Mouse (Mus musculus): Measurements from ENCODE around the gene Hist1h4c. TPM values are rescaled to one million over a fixed set of nuclear protein-coding genes. Genes with fewer than 3 reads are reported as not detected.

The Hist1h4c gene
- total and polyA plus RNA-seq, 2 experiments = 0.95 to 190 TPM

DNA sequence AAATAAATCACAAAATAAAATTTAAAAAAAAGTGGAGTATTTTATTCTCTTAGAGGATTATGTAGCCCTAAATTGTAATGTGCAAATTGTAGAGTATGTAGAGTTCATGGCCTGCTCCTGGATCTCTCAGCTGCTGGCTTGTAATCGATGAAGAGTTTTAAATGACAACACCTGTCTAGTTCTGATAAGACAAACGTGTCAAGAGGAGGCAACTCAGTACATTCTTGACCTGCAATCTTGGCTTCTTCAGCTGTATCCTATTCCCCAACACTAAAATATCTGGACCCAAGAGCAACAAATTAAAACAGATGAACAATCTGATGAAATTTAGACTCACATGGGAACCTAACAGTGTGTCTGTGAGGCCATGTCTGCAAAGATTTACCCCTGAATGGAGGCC lies 8.8 kb downstream of the Hist1h4c start:
- TF ChIP-seq CTCF (IDR thresholded peaks at IDR 0.05; ENCODE audit: low read depth, low read length) (no peak), POLR2A (IDR thresholded peaks at IDR 0.05; ENCODE audit: extremely low read depth, insufficient read depth, low read length) (no peak)
- 60% methylated on average over 2 of the region's 2 CpGs for WGBS
- Histone ChIP-seq H3K4me1 (ENCODE audit: control insufficient read depth, insufficient read depth, low read length) (peaks cover 18% of the 10 kb centered on the region), H3K79me2 (ENCODE audit: control insufficient read depth, insufficient read depth, low read length) (peaks cover 13% of the 10 kb centered on the region), H3K4me3 (ENCODE audit: insufficient read depth, low read depth, low read length) (no peak overlapping the region), H3K27me3 (ENCODE audit: control insufficient read depth, insufficient read depth, low read length) (no peaks in the 10 kb centered on the region), H3K9ac (ENCODE audit: low read depth, low read length) (no peak overlapping the region), H3K27ac (replicated peaks; ENCODE audit: insufficient read depth, low read depth, low read length) (no peak overlapping the region), H3K36me3 (ENCODE audit: control insufficient read depth, insufficient read depth, low read length) (peaks cover 18% of the 10 kb centered on the region)
- no peak for DNase-seq (ENCODE audit: extremely low read depth, low read depth, low spot score)

GRCm38 (mm10) chr13:23688956-23689355 lies 9.3 kb downstream of the Hist1h4c start:
- Histone ChIP-seq H3K27ac (replicated peaks; ENCODE audit: insufficient read depth, low read depth, low read length) (no peak overlapping the region), H3K9ac (ENCODE audit: low read depth, low read length) (no peak overlapping the region), H3K27me3 (ENCODE audit: control insufficient read depth, insufficient read depth, low read length) (no peaks in the 10 kb centered on the region), H3K4me1 (ENCODE audit: control insufficient read depth, insufficient read depth, low read length) (peaks cover 18% of the 10 kb centered on the region), H3K36me3 (ENCODE audit: control insufficient read depth, insufficient read depth, low read length) (peaks cover 18% of the 10 kb centered on the region), H3K79me2 (ENCODE audit: control insufficient read depth, insufficient read depth, low read length) (peaks cover 13% of the 10 kb centered on the region), H3K4me3 (ENCODE audit: insufficient read depth, low read depth, low read length) (no peak overlapping the region)
- TF ChIP-seq POLR2A (IDR thresholded peaks at IDR 0.05; ENCODE audit: extremely low read depth, insufficient read depth, low read length) (no peak), CTCF (IDR thresholded peaks at IDR 0.05; ENCODE audit: low read depth, low read length) (no peak)
- DNase-seq (ENCODE audit: extremely low read depth, low read depth, low spot score) = no peak
- 95% methylated on average over 2 of the region's 2 CpGs for WGBS

GRCm38 (mm10) chr13:23687907-23688306 lies 10.3 kb downstream of the Hist1h4c start:
- no peaks in the 10 kb centered on the region for H3K27me3 ChIP-seq (ENCODE audit: control insufficient read depth, insufficient read depth, low read length)
- H3K4me3 ChIP-seq (ENCODE audit: insufficient read depth, low read depth, low read length) = no peak overlapping the region
- DNase-seq (ENCODE audit: extremely low read depth, low read depth, low spot score) = peak; percentile 91
- 33% methylated on average over 7 of the region's 7 CpGs for WGBS
- no peak for TF ChIP-seq CTCF (IDR thresholded peaks at IDR 0.05; ENCODE audit: low read depth, low read length)
- TF ChIP-seq POLR2A (IDR thresholded peaks at IDR 0.05; ENCODE audit: extremely low read depth, insufficient read depth, low read length) = no peak
- no peak overlapping the region for H3K9ac ChIP-seq (ENCODE audit: low read depth, low read length)
- H3K4me1 ChIP-seq (ENCODE audit: control insufficient read depth, insufficient read depth, low read length) = peaks cover 19% of the 10 kb centered on the region; the same call in 1 of the 2 replicates
- H3K36me3 ChIP-seq (ENCODE audit: control insufficient read depth, insufficient read depth, low read length) = peaks cover 10% of the 10 kb centered on the region
- H3K79me2 ChIP-seq (ENCODE audit: control insufficient read depth, insufficient read depth, low read length) = peaks cover 13% of the 10 kb centered on the region
- peak overlapping the region; percentile 73 for H3K27ac ChIP-seq (replicated peaks; ENCODE audit: insufficient read depth, low read depth, low read length)

DNA sequence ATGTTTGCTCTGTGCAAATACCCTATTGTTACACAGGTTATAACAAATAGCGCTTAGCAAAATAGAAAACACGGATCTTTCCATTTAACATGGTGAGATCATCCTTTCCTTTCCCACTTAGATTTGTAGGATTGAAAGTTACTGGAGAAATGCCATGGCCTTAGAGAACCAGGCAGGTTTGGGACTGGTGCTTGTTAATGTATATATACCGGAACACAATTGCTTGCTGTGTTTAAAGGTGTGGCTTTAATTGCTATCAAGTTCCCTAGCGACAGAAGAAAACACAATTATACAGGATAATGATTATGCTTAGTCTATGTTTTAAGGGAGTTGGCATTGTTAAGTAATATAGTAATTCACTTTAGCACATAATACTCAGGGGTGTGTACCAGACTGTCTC lies 11.1 kb downstream of the Hist1h4c start:
- peaks cover 7% of the 10 kb centered on the region for H3K36me3 ChIP-seq (ENCODE audit: control insufficient read depth, insufficient read depth, low read length)
- peaks cover 13% of the 10 kb centered on the region for H3K79me2 ChIP-seq (ENCODE audit: control insufficient read depth, insufficient read depth, low read length)
- WGBS = 41% methylated on average over 4 of the region's 4 CpGs
- H3K27me3 ChIP-seq (ENCODE audit: control insufficient read depth, insufficient read depth, low read length) = no peaks in the 10 kb centered on the region
- H3K4me1 ChIP-seq (ENCODE audit: control insufficient read depth, insufficient read depth, low read length) = peaks cover 20% of the 10 kb centered on the region; the same call in 1 of the 2 replicates
- H3K4me3 ChIP-seq (ENCODE audit: insufficient read depth, low read depth, low read length) = peak overlapping the region; percentile 28; the same call in 1 of the 2 replicates
- H3K27ac ChIP-seq (replicated peaks; ENCODE audit: insufficient read depth, low read depth, low read length) = no peak overlapping the region
- TF ChIP-seq CTCF (IDR thresholded peaks at IDR 0.05; ENCODE audit: low read depth, low read length) (no peak), POLR2A (IDR thresholded peaks at IDR 0.05; ENCODE audit: extremely low read depth, insufficient read depth, low read length) (no peak)
- no peak for DNase-seq (ENCODE audit: extremely low read depth, low read depth, low spot score)
- no peak overlapping the region for H3K9ac ChIP-seq (ENCODE audit: low read depth, low read length)

GRCm38 (mm10) chr13:23685966-23686365 lies 12.3 kb downstream of the Hist1h4c start:
- Histone ChIP-seq H3K4me3 (ENCODE audit: insufficient read depth, low read depth, low read length) (peak overlapping the region; percentile 80; the same call in 1 of the 2 replicates), H3K79me2 (ENCODE audit: control insufficient read depth, insufficient read depth, low read length) (peaks cover 13% of the 10 kb centered on the region), H3K36me3 (ENCODE audit: control insufficient read depth, insufficient read depth, low read length) (peaks cover 2% of the 10 kb centered on the region; the same call in 1 of the 2 replicates), H3K27ac (replicated peaks; ENCODE audit: insufficient read depth, low read depth, low read length) (peak overlapping the region; percentile 54; the same call in 1 of the 2 replicates), H3K4me1 (ENCODE audit: control insufficient read depth, insufficient read depth, low read length) (peaks cover 20% of the 10 kb centered on the region; the same call in 1 of the 2 replicates), H3K9ac (ENCODE audit: low read depth, low read length) (peak overlapping the region; percentile 59; the same call in 1 of the 2 replicates), H3K27me3 (ENCODE audit: control insufficient read depth, insufficient read depth, low read length) (no peaks in the 10 kb centered on the region)
- WGBS = 8% methylated on average over 4 of the region's 4 CpGs
- TF ChIP-seq POLR2A (IDR thresholded peaks at IDR 0.05; ENCODE audit: extremely low read depth, insufficient read depth, low read length) (no peak), CTCF (IDR thresholded peaks at IDR 0.05; ENCODE audit: low read depth, low read length) (no peak)
- peak; percentile 67 for DNase-seq (ENCODE audit: extremely low read depth, low read depth, low spot score)

DNA sequence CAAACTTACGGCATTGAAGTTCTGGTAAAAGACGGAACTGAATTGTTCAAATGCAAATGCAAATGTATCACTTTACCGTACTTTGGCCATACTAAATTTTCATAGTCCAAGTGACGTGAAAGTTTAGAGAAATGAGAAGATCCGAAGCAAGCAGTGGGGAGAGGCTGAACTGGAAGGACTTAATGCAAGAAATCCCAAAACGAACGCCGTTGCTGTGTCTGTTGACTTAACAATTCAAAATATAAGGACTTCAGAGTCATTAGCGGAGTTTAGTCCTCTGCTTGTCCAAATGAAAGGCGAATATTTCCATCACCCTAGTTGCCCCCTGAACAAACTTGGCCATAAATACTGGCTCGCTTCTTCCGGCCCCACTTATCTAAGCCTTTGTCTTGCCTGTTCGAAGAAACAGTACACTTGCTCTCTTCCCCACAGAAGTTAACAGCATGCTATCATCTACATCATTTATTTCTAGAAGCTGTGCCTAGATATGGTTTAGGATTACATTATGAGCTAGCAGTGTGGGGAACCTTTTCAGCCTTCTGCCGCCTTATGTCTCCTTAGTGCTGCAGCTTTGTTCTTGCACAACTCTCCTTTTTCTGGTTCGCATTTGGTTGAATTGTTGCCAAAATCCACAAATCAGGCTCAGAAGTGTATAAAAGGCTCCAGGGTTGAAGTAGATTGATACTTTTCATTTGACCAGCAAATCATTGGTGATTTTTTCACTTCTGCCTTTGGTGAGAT lies 13.0 kb downstream of the Hist1h4c start:
- Histone ChIP-seq H3K27me3 (ENCODE audit: control insufficient read depth, insufficient read depth, low read length) (no peaks in the 10 kb centered on the region), H3K79me2 (ENCODE audit: control insufficient read depth, insufficient read depth, low read length) (peaks cover 7% of the 10 kb centered on the region; the same call in 1 of the 2 replicates), H3K4me3 (ENCODE audit: insufficient read depth, low read depth, low read length) (peak overlapping the region; percentile 80), H3K27ac (replicated peaks; ENCODE audit: insufficient read depth, low read depth, low read length) (peak overlapping the region; percentile 73), H3K9ac (ENCODE audit: low read depth, low read length) (peak overlapping the region; percentile 84), H3K4me1 (ENCODE audit: control insufficient read depth, insufficient read depth, low read length) (peaks cover 15% of the 10 kb centered on the region; the same call in 1 of the 2 replicates), H3K36me3 (ENCODE audit: control insufficient read depth, insufficient read depth, low read length) (no peaks in the 10 kb centered on the region)
- WGBS = under 1% methylated on average over 15 of the region's 15 CpGs
- DNase-seq (ENCODE audit: extremely low read depth, low read depth, low spot score) = peak; percentile 88
- no peak for TF ChIP-seq CTCF (IDR thresholded peaks at IDR 0.05; ENCODE audit: low read depth, low read length)
- no peak for TF ChIP-seq POLR2A (IDR thresholded peaks at IDR 0.05; ENCODE audit: extremely low read depth, insufficient read depth, low read length)

Data from liver, adult 2 months (tissue).